Mouse (Mus musculus) frontal cortex, postnatal 10 days (tissue): Measurements from ENCODE around the gene Zfp28.

Experiments used
- DNase-seq, 2 experiments: peaks; one replicate each; pipeline ENCODE4 v3.0.0; 2022; ENCODE audit warnings: low spot score in 2 of 2, mixed read lengths in 1 of 2

The Zfp28 gene

DNA sequence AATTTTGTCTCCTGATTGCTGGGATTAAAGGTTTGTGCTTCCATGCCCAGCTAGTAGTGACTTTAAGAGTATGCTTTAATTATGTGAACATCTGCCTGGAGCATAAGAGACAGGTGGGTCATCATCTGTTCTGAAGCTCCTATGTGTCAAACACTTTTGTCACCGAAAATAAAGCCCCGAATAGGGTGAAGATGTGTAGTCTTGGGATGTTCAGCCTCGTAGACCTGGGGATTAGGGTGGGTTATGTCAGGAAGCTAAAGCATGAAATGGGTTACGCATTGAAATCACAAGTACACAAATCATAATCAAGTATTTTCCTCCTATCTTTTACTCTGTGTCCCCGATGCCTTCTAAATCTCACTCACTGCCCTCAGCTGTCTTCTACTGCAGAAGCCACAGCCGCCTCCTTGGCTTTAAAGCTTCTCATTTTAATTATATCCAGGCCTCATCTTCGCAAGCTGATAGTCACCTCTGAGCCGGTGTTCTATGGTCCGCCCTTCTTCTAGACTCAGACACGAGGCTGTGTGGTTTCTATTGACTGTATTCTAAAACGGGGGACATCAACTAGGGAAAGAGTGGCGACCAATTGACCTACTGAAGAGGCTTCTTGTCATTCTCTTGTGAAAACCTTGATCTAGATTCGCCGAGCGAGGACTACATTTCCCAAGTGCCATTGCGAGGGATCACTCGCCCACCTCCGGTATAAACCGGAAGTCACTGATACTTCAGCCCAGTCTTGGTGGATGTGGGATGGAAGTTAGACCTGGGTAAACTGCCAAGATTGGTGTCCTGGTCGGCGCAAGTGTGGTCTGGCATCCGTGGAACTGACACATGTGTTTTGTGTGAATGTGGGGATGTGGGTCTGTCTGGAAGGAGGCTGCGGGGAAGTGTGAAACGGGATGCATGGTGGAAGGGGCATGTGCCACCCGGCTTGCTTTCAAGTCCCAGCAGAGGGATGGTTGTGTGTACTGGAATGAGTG lies 15.2 kb downstream of the Zfp28 start, which contains the start of gene Smim17:
Smim17 (plus strand) TSS at position 720 of the 980 bp plus-strand sequence.
- DNase-seq = peak; percentile 54 to 73

DNA sequence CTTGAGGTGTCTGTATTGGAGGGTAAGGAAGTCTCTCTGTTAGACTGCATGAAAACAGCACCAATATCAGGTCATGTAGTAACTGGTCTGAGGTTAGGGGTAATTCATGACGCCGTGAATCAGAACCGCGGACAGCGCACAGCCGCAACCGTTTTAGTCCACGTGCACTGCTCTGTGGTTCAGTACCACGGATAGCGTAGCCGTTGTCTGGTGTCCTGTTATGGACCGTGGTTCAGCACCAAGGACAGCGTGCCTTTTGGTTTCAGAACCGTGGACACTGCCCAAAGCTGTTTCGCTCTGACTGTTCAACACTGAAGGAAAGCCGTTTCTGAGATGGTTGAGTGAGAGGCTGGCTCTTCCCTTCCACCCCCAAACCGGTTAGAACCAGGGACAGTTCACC lies 26.9 kb downstream of the Zfp28 start, which contains the start of gene Gm20715:
Gm20715 (plus strand) TSS at position 235 of the 400 bp plus-strand sequence.
- peak; percentile 30 to 77 for DNase-seq

DNA sequence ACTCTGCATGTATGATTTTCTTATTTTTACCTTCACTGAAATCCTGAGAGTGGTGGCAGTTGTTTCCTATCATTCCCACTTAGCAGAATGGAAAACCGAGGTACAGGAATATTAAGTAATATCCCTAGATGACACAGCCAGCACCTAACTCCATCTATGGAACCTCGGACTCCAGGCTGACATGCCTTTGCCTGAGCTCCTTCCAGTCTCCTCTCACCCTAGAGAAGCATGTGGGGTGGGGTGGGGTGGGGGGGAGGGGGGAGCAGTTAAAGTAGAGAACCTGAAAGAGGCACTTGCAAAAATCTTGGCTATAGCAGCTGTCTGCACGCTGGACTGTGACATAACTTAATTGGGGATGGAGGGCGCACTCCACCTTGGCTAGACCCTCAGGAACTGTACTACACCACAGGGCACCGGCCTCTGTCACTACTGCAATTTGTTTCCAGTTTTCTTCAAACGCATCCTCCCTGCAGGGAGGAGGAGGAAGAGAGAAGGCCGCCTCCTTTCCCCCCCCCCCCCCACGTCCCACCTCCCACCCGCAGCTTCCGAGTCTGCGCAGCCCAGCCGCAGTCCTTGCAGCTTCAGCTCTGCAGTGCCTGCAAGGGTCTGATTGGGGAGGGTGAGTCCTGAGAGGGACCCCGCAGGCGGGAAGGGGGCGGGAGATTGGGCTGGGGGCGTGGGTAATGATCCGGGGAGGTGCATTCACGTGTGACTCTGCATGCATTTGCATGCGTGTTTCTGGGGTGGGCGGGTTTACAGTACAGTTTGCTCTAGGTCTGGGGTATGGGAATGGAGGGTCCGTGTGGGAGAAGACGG lies 31.7 kb downstream of the Zfp28 start:
- DNase-seq = peak; percentile 30 to 55

DNA sequence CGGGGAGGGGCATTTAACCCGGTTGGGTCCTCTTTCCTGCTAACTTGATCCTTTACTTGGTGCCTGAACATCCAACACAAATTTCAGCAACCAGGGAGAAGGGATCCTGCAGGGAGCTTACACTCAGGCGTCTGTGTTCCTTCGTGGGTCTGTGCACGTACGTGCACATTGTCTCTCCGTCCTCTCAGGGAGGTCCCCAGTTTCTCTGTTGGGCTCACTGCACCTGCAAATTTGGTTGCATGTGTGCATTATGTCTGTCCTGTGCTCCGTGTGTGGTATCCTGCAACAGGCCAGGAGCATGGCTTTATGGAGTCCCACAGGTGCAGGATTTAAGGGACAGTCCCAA lies 32.3 kb downstream of the Zfp28 start:
- no peak for DNase-seq

DNA sequence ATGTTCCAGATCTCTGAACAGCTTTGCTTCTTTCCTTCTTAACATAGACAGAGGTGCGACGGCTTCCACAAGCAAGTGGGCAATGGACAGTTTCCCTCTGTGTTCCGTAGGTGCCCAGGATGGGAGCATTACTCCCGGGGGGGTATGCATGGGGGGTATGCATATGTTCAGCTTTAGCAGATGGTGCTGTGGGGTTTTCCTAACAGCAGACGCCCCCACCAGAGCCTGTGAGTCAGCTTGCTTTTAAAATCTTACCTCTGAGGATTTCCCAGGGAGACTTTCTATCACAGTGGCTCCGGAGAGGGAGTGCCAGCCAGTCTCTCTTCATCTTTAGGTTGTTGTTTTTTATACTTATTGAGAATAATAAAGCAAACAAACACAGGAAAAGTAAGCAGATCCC lies 36.8 kb downstream of the Zfp28 start:
- DNase-seq = no peak

DNA sequence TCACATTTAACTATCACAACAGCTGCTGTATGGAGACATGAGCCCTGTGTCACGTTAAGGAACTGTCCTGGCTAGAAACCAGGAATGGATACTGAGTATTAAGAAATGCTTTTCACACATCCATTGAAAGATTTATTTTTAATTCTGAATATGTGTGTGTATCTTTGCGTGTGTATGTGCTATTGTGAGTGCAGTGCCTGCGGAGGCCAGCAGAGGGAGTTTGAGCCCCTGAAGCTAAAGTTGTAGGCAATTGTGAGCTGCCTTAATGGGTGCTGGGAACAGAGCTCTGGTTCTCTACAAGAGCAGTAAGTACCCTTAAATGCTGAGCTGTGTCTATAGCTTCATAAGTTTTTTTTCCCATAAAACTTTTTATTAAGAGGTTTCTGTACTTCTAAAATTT lies 46.3 kb downstream of the Zfp28 start:
- DNase-seq = no peak

DNA sequence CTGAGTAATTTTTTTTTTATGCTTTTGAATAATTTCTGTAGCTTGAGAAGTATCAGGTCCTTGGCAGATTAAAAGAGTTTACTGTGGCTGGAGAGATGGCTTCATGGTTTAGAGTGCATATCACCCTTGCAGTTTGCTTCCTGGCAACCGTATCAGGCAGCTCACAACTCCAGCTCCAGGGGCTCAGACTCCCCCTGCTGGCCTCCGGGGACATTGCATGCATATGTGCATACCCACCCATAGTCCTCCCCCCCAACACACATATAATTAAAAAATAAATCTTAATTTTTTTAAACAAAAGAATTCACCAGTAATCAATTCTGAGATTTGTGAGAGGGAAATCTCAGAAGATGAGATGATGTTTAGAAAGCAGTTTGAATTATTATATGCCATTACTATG lies 47.2 kb downstream of the Zfp28 start:
- no peak for DNase-seq

DNA sequence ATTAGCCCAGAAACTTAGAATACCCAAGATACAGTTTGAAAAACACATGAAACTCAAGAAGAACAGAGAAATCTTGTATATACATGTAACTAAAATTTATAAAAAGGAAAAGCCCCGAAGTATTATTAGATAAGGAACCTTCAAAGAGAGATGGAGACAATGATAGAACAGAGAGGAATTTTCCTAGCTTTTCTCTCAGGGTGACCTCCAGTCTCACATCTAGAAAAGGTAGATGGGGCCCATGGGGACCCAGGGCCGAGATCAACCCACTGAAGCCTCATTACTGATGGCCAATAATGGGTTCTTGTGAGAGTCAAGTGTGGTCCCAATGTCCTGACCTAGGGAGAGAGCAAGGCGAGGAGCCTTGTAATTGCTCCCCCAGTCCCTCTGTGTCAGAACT lies 55.3 kb downstream of the Zfp28 start, which contains the start of gene Olfr1344:
Olfr1344 (plus strand) TSS at position 301 of the 400 bp plus-strand sequence.
- no peak for DNase-seq

DNA sequence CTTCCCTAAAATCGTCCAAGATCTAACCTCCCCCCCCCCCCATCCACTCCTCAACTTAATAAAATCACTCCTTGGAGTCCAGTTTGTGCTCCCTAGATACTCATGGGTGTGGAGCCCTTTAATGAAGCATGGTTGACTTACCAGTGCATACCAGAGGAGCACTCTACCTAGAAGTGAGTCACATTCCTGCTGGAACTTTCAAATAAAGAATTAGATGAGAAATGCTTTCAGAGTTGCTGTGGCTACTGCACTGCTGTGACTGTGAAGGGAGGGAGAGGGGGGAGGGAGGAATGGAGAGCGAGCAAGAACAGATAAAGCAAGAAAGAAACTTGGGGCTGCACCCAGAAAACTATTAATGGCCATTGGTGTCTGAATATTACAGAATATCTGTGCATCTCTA lies 58.1 kb downstream of the Zfp28 start:
- no peak for DNase-seq
